Mouse (Mus musculus) cerebellum, adult 9-10 months (tissue): ENCODE measurements around the gene Ptgs2.

Source experiments
- DNase-seq: peaks from one replicate; pipeline ENCODE4 v3.0.0; 2022

Gene Ptgs2

DNA sequence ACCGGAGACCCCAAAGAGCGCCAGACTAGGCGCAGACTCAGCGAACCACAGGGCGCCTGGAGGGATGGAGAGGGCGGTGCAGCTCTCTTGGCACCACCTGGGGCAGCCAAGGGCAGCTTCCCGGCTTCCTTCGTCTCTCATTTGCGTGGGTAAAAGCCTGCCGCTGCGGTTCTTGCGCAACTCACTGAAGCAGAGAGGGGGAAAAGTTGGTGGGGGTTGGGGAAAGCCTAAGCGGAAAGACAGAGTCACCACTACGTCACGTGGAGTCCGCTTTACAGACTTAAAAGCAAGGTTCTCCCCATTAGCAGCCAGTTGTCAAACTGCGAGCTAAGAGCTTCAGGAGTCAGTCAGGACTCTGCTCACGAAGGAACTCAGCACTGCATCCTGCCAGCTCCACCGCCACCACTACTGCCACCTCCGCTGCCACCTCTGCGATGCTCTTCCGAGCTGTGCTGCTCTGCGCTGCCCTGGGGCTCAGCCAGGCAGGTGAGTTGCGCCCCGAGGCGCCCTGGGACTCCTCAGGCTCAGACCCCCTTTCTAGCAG lies at the start of gene Ptgs2:
TSS of gene Ptgs2 (plus strand) at position 242 of the 544 bp plus-strand sequence.
- DNase-seq, result no peak

DNA sequence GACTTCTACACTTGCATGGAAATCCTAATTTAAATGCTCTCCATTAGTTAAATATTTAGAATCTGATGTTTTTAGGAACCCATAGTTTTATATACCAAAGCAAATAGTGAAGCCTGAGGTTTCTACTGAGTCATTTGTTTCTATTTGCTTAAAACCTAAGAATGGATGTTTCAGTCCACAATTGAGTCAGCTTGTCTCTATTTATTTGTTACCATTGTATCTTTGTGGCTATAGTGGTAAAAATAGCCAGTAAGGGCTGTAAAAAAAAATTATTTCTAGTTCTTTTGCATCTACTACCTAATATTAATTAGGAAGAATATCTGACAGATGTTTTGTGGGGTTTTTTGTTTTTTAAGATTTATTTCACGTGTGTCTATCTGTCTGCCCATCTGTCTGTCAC lies 49.6 kb upstream of the Ptgs2 start:
- DNase-seq, result no peak

DNA sequence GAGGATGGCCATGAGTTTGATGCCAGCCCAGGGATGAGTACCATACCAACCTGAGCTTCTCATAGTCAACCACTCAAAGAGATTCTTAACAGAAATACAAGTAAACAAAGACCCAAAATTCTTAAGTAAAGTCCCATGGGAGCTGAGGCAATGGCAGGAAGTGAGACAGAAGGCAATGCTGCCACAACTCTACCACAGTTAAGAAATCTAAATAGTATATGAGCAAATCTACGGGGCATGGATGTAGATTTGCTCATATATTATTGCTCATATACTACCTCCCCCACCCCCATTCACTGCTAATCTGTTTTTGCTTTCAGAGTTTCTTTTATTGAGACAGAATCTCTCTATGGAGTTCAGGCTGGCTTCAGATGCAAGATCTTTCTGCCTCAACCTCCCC lies 34.1 kb upstream of the Ptgs2 start:
- no peak for DNase-seq

DNA sequence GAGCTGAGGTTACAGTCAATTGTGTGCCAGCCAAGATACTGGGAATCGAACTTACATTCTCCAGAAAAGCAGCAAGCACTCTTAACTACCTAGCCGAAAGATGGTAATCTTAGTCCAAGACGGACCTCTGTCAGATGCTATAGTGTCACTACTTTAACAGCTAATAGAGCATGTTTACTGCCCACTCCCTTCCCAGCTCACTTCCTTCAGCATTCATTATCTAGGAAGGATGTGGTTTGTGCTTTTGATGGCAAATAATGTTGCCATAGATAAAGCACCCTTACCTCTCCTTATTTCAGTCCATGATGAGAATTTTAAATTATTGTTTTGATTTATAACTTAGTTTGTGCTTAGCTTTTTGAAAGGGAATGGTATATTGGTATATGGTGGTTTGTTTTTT lies 27.0 kb upstream of the Ptgs2 start:
- no peak for DNase-seq

DNA sequence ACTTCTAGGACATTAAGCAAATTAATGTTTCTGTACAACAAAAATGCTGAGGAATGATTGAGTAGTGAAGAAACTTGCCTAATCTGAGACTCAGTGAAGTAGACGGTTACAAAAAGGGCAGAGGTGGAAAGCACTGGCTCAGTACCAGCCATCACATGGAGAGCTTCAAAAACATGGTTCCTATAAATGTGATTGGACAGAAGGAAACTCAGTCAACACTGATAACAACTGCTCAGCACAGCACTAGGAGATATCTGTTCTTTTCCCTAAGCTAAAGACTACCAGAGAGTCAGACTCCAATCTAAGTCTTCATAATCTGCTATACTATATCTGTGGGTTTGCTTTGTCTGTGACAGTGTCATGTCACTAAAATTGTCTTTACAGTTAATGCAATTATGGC lies 25.2 kb upstream of the Ptgs2 start:
- DNase-seq, result no peak

DNA sequence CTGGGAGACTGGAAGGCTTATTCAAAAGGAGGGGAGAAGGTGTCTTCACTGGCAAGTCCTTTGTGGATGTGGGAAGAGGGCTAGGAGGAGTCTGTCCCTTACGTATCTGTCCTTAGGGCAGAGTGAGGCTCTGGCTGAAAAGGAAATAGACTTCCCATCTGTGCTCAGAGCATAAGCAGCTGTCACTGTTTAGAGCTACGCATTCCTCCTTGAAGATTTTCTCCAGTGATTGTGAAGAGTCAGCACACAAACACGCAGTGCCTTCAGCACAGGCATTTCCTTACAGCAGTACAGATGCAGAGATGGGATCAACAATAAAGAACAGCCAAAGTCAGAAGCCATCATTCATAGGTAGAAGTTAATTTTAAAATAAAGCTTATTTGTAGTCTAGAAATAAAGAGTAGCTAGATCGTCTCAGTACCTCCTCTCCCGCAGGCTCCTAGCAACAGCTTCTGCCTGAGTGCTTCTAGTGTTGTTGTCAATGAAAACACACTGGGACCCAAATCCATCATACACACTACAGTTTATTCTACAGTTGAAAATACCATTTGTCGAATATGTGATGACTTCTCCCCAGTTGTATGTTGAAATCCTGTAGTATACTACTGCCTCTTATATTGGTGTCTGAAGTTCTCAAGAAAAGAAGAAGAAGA lies 10.7 kb upstream of the Ptgs2 start:
- peak; percentile 3 for DNase-seq

DNA sequence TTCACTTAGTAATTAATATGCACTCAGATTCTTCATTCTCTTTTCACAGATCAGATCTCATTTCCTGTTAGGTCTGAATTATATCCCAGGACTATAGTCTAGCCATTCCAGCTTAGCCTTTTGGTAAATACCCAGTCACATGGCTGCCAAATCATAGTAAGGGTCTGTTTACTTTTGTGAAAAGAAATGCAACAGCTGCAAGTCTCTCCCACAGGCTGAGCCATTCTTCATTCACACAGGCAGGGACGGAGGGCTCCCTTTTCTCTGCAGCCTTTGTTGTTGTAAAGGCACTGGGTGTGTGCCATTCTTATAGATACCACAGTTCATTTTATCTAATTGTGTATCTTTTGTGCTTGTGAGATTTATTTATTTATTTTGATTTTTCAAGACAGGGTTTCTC lies 9.6 kb upstream of the Ptgs2 start:
- no peak for DNase-seq

DNA sequence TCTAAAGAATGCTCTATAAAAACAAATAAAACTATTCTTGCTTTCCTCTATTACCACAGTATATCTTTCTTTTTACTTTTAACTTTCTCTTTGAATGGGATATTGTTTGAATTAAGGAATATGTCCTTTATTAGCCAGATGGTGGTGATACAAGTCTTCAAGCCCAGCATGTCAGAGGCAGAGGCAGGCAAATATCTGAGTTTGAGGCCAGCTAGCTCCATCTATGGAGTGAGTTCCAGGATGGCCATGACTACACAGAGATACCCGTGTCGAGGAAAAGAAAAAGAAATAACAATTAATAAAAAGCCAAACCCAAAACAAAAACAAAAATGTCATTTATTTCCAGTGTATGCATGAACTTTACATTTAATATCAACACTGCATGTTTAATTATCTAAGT lies 2.8 kb upstream of the Ptgs2 start:
- DNase-seq, result no peak

DNA sequence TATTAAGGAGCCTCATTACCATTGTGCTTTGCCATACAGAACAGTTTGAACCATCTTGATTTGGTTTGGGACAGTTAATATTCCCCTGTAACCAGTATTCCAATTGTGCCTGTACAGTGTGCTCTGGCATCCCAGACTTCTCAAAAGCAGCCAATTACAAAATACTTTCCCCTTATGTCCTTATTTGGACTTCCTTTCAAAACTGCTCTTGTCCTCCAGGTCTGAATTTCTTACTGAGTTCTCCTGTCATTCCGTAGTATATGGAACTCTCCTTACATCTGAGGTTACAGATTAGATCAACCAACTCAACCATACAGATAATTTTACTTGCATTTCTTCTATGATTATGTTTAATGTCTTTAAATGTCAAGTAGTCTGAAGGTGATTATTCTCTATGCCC lies 2.1 kb upstream of the Ptgs2 start:
- no peak for DNase-seq

DNA sequence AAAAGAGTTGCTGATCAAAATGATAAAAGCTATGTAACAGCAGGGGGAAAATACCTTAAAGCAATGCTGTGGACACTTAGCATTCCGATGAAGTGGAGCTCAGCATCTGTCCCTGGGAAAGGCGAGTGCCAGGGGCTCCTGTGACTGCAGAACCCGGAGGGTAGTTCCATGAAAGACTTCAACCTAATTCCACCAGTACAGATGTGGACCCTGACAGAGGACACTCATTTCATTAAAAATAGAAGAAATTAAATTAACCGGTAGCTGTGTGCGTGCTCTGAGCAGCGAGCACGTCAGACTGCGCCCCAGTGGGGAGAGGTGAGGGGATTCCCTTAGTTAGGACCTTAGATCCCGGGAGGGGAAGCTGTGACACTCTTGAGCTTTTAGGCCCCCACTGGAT lies 457 bp upstream of the Ptgs2 start:
- DNase-seq, result no peak

DNA sequence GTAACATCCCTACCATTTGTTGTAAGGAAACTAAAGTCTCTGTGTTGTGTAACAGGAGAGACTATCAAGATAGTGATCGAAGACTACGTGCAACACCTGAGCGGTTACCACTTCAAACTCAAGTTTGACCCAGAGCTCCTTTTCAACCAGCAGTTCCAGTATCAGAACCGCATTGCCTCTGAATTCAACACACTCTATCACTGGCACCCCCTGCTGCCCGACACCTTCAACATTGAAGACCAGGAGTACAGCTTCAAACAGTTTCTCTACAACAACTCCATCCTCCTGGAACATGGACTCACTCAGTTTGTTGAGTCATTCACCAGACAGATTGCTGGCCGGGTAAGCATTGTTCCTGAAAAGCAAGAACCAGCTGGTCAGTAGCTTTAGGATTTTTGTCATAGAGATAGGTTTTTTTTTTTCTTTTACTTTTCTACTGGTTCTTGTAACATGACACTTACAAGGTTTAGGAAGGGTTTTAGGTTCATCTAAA lies 4.4 kb downstream of the Ptgs2 start:
- no peak for DNase-seq

DNA sequence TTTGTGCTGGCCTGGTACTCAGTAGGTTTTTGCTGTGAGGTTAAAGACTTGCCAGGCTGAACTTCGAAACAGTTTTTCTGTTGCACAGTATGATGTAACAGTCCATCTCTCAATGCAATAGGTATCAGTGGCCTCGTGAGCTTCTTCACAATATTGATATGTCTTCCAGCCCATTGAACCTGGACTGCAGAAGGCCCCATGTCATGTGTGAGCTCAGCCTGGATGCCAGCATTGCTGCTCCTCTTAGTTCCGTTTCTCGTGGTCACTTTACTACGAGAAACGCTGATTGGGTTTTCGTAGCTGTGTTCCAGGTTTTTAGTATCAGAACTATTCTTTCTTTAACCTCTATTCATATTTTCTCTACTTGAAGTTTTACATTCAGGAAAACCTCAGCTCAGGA lies 6.9 kb downstream of the Ptgs2 start:
- DNase-seq, result no peak

DNA sequence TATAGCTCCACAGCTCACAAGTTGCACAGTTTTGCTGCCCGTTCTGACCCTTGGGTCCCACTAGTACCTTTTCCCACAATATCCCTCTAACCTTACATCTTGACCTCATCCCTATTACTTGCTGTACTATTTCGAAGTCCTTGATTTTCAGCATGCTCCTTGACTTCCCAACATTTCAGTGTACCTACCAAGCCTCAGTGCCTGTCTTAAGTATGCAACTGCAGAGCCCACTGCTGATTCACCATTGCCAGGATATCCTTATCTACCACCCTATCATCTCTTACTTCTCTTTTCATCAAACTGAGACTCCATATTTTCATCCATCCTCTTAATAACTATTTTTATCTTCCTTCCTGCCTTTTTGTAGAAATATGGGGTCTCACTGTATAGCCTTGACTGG lies 9.8 kb downstream of the Ptgs2 start:
- DNase-seq, result no peak

DNA sequence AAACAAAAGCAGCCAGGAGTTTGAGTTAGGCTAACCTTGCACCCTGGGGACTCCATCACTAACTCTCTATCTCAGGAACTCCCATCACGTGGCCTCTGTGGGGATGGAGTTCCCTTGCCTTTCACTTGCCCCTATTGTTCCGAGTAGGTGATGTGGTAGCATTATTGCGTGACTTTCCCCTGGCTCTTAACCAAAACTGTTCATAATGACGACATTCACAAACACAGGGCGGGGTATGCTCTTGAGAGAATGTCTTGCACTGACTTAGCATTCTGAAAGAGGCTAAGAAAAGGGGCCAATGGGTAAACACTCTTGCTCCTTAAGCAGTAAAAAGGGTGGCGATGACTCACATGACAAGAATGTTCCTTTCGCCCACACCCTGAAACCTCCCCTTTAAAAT lies 15.5 kb downstream of the Ptgs2 start:
- DNase-seq, result no peak

DNA sequence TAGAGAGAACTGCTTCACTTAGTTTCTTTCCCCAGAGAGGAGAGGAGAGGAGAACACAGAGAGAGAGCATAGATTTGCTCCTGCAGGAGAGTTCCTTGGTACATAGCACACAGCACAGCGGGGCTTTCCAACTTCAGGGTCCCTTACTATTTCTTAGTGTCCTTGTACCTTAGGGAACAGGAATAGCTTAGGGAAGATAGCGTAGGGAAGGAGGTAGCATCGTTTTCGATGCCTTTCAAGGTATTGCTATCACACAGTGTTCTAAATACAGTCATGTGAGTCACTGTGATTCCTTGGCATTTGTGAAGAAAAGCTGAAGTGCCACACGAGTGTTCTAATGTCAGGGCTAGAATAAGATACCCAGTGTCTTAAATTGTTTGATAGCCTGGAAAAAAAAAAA lies 18.5 kb downstream of the Ptgs2 start:
- DNase-seq, result no peak

DNA sequence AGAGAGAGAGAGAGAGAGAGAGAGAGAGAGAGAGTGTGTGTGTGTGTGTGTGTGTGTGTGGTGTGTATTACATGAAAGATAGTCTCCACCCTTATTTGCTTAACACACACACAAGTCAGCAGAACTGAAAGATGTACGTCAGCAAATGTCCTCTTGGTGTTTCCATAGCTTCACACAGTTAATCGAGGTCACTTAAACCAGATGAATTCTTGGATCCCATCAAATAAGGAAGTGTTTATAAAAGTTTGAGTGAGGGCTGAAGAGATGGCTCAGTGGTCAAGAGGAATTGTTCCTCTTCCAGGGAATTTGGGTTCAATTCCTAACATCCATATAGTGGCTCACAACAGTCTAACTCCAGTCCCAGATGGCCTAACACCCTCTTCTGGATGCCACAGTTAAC lies 25.7 kb downstream of the Ptgs2 start:
- no peak for DNase-seq

DNA sequence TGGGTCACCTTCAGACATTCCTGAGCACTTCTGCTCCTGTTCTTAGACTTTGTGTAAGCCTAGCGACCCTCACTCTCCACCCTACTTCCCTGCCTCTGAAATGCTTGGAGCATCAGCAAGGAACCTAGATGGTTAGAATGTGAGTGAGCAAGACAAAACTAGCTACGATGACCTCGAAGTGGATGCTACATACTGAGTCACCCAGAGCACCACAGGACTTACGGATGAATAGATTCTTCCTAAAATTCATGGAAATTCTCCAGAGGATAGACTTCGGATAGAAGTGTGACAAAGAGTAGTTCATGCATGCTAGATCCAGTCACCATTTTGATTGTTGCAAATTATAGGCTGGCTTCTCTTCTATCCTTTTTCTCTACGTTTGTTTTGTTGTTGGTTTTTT lies 30.2 kb downstream of the Ptgs2 start:
- DNase-seq, result no peak

DNA sequence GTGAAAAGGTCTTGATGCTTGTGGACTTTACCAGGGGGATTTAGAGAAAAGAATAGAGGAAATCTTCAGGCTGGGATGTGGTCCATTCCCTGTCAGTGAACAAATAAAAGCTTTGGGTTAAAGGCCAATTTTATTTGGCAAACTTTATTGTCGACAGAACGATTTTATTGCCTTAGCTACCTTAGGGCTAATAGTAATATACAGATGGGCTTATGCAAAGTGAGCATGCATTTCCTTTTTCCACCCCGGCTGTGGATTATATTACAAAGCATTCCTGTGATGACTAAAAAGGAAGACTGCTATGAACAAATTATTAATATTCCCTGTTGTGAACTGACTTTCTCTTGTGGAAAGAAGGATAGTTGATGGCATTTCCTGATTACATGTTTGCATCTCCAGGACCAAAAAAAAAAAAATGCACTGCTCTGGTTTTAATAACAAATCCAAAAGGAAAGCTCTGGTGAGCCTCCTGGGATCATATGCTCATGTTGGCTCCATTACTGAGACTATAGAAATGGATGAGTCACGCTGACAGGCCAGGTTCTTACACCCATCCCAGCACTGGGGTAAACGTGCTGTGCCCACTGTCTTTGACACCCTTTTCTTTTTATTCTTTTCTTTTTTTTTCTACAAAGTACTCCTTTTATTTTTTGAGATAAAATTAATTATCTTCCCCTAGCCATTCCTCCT lies 30.9 kb downstream of the Ptgs2 start:
- DNase-seq, result no peak

DNA sequence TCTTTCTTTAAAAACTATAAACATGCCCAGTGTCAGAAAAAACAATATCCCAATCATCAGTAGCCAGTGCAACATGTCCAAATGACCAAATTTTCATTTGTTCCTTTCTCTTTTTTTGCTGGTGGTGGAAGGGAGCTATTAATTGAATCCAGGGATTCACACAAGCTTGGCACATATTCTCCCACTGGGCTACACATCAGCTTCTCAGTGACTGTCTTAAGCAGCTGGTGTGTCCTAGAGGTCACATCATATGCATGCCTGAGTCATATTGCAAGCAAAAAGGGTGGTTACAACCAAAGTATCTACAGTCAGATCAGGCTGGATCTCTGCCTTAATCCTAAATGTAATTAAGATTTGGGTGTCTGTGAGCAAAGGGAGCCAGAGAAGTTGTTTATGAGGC lies 35.5 kb downstream of the Ptgs2 start:
- no peak for DNase-seq

DNA sequence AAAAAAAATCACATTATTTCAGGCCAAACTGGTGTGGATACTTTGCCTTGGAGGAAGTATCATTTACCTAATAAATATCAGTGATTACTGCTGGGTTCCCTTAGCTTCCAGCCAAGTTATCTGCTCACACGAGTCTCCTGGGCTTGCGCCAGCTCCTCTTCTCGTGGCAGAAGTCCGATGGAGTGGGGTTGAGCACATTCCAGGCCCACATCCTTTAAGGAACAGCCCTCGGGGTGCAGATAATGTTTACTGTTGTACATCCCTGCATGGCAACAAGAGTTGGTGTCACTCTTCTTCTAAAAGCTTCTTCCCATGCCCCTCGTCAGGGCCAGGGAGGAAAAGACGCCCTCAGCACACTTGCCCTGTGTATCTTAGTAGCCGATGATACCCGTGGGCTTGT lies 39.9 kb downstream of the Ptgs2 start:
- DNase-seq, result no peak

DNA sequence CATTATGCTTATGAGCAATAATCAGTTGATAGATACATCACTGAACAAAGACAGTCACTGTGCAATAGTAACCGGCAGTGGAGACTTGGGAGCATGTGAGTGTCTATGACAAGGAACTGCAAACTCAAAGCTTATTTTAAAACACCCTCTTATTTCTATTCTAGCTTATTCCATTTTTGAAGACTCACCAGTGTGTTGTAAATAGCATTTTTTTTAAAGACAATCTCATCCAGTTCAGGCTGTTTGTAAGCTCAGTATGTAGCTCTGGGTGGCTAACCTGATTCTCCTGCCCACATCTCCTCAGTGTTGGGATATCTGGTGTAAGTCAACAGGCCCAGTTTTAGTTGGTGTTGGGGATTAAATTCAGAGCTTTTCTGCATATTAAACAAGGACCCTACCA lies 42.1 kb downstream of the Ptgs2 start:
- no peak for DNase-seq

DNA sequence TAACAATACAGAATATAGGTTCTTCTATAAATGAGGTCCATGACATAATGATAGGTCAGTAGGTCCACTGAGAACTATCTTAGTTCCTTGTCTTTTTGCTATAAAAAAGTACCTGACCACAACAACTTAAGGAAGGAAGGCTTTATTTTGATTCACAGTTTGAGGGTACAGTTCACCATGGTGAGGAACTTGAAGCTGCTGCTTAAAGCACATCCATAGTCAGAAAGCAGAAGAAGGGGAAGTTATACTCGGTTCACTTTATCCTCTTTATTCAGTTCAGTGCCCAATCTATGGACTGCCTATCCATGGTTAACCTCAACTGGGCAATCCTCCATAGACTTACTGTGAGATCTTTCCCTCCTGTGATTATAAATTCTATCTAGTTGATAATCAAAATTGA lies 43.7 kb downstream of the Ptgs2 start:
- DNase-seq, result no peak

DNA sequence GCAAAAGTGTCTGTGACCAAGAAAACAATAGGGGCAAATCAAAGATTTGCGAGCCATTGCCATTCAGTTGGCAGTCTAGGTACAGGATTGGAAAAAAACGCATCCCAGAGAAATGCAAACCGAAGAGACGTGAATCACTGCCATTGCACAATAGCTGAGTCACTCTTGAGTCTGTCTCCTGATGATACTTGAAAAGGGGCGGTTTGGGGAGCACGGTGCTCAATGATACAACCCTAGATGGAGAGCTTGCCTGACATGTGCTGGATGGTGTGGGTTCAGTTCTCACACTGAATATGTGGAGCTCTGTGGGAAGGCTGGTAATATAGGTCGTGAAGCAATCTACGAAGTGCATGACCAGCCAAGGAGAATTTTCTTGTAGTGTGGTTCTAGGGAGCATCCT lies 45.2 kb downstream of the Ptgs2 start:
- no peak for DNase-seq

DNA sequence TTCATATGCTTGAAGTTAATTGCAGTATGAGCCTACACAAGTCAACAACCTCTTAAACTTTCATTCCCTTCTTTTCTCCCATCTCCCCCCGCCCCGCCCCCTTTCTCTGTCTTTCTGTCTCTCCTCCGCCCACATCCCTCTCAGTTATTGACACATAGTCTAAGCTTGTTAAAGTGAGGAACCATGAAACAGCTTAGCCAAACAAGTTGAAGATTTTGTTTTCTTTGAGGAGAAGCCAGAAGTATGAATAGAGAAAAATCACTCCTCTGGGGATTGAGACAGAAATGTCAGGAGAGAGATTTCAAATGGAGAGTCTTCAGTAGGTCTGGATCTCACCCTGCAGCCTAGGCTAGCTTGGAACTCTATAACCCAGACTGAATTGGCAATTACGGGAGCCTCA lies 47.4 kb downstream of the Ptgs2 start:
- DNase-seq, result no peak

DNA sequence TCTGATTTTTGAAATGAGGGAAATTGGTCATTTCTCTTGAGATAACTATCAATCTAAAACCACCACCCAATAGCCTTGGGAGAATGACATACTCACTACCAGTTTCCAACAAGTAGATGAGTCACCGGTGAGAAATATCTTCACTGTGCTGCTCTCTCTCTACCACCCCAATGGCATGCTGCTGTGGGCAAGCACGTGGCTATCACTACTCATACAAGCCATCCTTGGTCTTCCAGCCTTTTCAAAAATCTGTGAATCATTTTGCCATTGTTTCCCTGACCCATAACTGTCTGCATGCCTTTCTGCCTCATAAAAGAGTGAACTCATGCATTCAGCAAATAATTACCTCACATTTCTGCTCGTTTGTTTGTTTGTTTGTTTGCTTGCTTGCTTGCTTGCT lies 51.6 kb downstream of the Ptgs2 start:
- DNase-seq, result no peak
